Mouse (Mus musculus) induced T-regulatory cell, adult 2 months (primary cell): Measurements from ENCODE around the gene Wars.
A peak's percentile ranks its signal among the peaks of the same experiment; 100 is the strongest.
"Not testable (repeated sequence)": the region's sequence is repeated elsewhere in the genome, so short reads cannot be mapped to it uniquely, and the experiment has no call there.

Experiments used
- DNase-seq: peaks from one replicate; pipeline ENCODE4 v3.0.0-alpha.2; 2012; ENCODE audit warnings: low read depth

The Wars gene

DNA sequence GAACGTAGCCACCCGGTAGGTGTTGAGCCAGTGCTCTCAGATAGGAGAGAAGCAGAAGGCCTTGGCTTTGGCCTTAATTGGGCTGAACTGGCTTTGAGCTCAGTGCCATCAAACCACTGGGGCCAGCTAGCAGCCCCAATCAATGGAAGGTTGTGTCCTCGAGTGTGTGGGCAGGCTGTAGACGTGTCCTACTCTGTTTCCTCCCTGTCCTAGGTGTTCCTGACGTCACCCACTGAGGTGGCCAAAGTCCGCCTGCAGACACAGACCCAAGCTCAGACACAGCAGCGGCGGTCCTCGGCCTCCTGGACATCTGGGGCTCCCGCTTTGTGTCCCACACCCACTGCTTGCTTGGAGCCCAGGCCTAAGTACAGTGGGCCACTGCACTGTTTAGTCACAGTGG is 38.9 kb downstream of the Wars start:
- no peak for DNase-seq

DNA sequence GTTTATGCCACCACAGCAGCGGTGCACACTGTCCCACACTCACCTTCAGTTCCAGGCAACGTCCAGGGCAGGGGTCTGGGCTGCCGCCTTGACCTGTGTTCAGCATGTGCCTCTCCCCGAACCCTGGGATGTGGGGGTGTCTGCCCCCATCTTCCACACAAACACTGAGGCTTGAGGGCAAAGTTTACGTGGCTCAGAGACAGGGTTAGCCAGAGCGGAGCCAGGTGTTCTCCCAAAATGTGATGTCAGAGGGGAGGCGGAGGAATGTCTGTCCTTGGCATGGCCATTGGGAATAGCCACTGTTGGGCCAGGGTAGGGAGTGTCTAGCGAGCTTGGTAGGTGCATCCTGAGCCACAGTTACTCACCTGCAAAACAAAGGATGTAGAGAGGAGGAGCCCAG is 41.2 kb downstream of the Wars start:
- no peak for DNase-seq

DNA sequence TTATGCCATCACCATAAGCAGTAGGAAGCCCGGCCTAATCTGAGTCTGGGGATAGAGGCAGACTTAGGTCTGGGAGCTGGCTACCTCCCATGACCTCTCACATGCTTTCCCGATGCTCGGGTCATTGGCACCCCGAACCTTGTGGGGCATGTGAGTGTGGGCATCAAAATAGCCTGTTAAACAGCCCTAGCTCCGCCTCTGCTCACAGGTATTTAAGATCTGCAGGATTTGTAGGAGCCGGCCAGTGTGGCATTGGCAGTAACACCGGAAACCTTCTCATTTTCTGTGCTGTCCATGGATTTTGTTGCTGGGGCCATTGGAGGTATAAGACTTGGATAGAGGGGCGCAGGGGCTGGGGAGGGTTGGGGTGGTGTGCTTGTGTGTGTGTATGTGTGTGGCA is 43.1 kb downstream of the Wars start:
- DNase-seq: no peak

DNA sequence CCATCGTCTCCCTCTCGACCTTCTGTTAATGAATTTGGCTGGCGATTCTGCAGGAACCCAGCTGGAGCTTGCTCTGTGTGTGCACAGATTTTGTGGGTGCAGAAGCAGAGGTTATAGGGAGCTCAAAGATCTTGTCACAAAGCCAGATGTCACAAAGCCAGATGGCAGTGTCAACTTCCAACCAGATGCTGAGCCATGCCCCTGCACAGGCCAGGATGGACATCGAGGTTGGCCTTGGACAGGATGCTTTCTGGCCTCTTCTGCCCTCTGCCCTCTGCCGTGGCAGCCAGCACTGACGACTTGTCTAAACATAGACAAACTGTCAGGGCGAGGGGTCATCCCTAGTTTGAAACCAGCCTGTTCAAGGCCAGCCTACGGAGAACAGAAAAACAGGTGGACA is 43.8 kb downstream of the Wars start:
- DNase-seq: no peak

DNA sequence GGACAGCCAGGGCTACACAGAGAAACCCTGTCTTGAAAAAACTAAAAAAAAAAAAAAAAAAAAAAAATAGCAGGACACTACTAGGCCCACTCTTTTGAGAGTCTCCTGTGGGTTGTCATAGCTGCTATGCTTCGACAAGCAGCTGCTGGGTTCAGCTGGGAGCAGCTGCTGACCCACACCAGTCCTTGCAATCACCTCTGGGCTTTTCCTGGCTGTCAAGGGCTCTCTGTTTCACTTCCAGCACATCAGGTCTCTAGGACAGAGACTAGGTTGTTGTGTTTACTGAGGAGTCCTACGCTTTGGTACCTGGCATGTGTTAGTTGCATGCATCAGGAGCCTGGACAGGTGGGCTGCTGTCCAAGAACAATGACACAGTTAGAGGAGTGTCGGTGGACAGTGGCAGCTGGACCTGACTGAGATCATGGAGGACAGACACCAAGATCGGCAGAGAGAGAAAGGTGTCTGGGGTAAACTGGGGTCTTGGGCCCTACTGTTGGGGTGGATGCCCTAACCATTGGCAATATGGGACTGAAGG is 44.4 kb downstream of the Wars start:
- no peak for DNase-seq

DNA sequence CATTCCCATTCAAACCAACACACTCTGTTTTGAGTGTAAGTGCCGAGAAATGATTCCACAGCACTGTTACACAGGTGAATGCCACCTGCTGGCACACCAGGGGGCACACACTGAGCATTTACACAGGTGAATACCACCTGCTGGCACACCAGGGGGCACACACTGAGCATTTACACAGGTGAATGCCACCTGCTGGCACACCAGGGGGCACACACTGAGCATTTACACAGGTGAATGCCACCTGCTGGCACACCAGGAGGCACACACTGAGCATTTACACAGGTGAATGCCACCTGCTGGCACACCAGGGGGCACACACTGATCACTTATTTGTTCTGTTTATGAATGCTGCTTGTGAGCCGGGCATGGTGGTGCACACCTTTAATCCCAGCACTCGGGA is 45.9 kb downstream of the Wars start:
- DNase-seq: not testable (repeated sequence)

DNA sequence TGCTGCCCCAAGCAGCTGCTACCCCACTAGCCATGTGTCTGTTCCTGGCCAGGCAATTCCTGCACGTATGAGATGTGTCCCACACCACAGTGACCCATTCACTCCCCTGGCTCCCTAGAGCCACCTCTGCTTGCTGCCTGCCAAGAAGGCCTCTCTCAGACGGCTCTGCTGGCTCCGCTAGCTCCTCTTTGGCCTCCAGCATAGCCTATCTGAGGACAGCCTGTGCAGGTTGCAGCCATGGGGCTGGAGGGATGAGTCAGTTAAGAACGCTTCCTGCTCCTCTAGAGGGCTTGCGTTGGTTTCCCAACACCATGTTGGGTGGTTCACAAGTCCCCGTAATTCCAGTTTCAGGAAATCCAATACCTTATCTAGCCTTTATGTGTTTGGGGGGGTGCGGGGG is 51.3 kb downstream of the Wars start:
- DNase-seq: no peak

DNA sequence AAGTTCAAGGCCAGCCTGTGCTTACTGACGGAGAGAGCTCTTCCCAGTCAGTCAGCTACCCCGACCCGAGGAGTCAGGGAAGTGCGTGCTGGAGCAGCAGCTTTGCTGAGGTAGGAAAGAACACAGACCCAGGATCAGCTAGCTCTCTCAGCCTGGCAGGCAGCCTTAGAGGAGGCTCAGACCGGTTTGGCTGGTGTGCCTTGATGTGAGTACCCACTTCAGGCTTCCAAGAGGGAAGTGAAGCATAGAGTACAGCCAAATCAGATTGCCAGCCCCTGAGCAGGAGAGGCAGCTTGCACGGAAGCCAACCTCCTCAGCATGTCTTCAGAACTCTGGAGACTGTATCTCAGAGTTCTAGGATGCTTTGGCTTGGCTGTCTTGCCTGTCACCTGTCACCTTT is 52.8 kb downstream of the Wars start:
- DNase-seq: no peak

DNA sequence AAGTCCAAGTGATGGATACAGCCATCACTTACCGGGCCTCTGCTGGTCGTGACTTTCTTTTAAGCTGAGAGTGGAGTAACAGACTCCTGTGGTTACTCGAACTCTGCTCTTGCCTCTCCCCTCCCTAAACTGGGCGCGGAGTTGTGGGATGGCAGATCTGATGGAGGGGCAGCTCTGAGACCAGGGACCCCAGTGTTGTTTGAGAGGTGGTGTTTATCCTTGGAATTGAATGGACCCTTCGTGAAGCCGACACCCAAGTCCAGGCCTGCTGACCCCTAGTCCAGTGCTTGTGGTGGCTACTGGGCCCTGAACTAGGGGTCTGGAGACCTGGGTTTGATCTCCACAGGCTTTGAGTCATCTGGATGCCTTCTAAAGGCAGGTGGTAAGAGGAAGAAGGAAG is 57.3 kb downstream of the Wars start:
- no peak for DNase-seq

DNA sequence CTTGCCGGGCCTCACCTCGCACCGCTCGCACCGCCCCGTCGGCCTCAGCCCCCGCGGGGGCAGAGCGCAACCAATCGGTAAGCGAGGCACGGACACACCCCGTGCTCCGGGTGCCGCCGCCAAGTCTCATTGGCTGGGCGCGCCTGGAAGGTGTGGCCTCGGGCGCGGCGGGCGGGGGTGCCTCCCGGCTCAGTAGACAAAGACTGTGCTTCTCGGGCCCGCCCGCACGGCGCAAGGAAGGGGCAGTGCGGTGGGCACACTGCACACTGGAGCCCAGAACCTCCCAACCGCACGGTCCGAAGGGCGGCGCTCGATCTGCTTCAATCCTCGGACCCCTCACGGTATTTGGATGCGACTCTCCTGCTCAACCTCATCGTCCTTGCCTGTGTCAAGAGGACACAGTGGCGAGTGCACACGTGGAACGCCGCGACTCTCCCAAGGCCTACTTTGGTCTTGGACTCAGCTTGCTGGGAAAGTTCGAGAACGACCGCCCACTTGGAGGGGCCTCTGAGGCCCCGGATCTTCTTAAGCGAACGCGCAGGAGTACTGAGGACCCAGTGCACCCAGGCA is 58.0 kb downstream of the Wars start, which contains the start of the genes Slc25a29 and Slc25a47:
Slc25a29 (minus strand) TSS at position 44 of the 570 bp plus-strand sequence.
Slc25a47 (plus strand) TSS at position 207 of the 570 bp plus-strand sequence.
- peak; percentile 94 for DNase-seq

DNA sequence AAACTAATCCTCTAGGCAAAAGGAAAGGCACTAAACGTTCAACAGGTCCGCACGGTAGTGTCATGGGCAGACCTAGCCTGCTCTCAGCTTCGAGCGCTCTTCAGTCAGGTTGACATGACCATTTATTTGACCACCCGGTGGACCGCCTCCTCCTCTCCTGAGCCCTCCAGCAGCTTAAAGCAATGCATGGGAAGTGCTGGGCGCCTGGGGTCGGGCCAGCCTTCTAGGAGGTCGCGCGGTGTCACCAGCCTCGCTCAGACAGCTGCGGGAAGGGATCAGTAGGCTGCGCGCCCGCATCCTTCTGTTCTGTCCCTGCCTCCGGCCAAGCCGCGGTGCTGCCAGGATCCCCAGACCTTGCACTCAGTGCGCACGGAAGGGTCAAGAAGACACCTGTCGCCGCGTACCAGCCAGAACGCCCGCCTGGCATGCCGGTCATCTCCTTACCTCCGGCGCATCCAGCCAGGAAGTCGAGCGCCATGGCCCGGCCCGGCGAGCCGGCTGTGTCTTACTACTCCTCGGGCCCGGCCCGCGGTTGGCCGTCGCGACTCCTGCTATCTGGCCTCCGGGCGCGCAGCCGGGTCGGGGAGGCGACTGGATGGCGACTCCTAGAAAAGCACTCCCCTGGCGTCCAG is 58.6 kb downstream of the Wars start:
- no peak for DNase-seq

DNA sequence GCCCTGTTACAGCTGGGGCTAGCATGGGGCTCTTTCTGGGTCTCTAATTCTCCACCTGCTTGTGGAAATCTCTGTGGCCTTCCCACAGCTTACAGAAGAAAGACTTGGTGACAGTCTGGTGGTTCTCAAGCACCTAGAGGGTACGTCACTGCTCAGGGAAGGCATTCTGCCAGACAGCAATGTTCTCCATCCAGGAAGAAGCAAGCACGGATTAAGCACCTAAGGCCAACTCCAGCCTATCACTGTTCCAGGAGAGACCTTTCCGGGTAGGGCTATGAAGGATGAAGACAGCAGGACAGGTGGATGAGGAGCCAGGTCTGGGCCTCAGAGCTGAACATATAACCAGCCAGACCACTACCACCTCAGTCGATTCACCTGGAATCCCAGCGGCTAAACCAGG is 59.2 kb downstream of the Wars start:
- no peak for DNase-seq

DNA sequence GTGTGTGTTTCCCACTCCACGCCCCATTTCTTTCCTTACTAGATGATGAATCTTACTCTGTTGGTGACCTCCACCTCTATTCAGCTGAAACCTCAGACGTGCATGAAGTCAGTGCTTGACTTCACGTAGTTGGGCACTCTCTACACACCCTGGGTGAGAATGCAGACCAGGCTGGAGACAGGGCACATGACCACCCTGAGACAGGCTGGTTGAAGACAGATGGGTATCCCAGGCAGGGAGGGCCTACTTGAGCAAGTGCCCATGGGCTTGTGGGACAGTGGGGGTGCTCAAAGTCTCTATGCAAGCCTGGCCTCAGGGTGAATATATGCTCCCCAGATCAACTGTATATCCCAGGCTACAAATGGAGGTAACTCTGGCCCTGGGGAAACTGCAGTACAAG is 59.6 kb downstream of the Wars start:
- DNase-seq: no peak

DNA sequence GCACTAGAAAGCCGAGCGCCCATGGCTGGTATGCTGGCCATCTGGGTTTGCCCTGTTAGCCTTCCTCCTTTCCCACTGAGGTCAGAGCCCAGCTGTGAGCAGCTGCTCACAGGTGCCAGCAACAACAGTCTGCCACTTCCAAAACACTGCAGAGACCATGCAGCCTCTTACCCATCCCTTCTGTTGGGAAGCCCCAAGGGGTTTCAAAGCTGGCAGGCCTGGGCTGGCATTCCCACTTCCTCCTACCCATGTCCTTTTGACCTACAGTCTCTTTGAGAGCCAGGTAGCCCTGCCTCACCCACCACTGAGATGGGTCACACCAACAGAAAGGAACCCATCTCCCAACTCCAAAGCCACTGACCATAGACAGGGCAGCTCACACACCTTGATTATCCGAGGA is 60.6 kb downstream of the Wars start:
- no peak for DNase-seq

DNA sequence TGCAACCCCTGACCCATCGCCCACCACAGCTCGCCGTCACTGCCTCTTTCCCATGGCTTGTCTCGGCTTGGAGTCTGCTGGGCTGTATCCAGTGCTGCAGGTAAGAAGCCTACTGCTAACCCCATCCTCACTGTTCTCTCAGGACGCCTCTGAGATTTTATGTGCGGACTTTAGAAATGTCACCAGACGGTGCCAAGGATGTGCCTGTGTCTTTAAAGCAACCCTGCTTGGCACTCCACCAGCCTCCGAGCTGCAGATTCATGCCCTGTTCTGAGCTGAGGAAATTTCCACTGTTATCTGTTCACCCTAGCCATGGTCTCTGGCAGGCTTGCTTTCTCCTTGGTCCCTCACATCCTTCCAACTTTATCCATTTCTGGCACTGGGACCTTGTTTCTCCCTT is 61.1 kb downstream of the Wars start:
- DNase-seq: no peak

DNA sequence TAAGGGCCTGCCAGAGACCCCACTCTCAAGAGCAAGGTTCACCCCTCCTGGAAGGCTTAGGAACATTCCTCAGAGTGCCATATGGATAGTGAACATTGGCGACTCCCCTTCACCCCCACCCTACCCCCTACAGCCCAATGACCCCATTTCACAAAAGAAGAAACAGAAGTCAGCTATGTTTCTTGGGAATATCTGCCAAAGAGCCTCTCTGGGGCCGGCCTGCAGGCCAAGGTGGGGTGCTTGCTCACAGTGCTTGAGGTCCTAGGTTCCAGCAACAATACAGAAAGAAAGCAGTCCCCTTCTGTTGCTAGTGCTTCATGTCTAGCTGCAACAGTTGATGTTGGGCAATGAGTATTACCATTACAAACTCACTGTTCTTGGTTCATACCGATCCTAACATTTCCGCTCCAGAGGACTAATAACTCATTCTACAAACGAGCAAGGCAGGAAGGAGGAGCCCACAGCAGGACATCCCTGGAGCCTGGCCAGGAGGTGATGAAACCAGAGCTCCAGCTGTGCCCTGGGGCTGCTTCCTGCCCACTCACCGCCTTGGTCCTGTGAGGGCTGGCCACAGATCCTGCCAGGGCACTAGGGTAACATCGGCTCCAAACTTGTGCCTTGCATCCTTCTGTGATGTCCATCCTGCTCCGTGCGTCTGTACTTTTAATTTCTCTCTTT is 61.9 kb downstream of the Wars start:
- DNase-seq: no peak

DNA sequence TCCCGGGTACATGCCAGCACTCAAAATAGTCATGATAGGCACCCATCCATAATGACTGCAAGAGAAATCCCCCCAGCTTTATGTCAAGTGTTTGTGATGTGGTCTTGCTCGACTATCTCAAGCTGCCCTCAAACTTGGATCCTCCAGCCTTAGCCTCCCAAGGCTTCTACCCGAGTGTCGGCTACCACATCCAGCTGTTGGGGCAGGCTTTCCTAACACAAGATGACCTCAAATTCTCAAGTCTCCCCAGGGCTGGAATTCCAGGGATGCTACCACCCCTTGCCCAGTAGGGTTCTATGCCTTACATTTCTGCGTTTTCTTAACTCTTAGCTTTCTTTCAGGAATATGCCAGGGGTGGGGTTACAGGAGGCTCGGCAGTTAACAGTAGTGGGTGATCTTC is 63.6 kb downstream of the Wars start:
- DNase-seq: no peak

DNA sequence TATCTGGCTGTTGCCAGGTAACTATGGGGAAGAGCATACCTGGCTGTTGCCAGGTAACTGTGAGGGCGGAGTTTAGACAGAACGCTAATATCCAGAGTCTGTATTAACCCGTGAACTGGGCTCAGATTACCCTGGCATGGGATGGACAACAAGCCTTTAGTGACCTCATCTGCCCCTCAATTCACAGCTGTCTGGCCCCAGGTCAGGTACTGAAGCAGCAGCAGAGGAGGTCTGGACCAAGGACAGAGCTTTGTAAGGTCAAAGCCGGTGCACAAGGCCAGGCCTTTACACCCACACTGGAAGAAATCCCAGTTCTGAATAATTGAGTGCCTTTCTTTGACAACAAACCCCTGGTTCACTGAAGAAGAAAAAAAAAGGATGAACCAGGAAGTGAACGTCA is 64.3 kb downstream of the Wars start:
- DNase-seq: no peak

DNA sequence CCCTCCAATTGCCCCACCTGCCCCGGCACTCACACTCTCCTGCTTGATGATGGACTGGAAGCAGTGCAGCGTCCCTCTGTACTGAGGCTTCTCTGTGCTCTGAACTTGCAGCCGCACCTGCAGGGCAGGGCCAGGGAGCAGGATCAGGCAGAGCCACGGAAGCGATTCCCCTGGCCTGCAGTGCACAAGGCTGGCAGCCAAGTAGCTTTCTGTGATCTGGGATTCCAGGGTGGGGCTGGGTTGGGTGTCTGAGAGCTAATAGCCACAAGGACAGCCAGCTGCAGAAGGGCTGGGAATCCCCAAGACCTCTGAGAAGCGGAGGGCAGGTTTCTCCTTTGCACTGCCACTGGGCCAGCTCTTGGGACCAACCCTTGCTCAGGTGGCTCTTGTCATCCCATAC is 66.3 kb downstream of the Wars start:
- no peak for DNase-seq

DNA sequence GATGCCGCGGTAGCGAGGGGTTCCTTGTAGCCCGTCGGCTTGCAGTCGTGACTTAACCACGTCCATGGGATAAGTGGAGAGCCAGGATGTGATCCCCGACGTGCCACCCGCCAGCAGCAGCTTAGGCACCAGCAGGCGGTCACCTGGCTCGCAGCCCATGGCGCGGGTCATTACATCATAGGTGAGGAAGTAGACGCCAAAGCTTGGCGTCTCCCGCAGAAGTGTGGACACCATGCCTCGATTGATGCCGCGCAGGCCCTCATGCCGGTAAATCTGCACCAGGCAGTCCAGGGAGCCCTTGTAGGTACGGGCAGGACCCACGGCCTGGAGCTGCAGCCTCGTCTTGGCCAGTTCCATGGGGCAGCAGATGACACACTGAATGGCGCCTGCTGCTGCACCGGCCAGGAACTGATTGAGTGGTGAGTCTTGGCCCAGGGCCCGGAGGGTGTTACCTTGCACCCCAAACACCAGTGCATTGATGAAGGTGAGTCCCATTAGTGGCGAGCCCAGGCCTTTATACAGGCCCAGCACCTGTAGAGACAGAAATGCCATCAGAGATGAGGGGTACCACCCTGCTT is 66.9 kb downstream of the Wars start:
- DNase-seq: no peak

DNA sequence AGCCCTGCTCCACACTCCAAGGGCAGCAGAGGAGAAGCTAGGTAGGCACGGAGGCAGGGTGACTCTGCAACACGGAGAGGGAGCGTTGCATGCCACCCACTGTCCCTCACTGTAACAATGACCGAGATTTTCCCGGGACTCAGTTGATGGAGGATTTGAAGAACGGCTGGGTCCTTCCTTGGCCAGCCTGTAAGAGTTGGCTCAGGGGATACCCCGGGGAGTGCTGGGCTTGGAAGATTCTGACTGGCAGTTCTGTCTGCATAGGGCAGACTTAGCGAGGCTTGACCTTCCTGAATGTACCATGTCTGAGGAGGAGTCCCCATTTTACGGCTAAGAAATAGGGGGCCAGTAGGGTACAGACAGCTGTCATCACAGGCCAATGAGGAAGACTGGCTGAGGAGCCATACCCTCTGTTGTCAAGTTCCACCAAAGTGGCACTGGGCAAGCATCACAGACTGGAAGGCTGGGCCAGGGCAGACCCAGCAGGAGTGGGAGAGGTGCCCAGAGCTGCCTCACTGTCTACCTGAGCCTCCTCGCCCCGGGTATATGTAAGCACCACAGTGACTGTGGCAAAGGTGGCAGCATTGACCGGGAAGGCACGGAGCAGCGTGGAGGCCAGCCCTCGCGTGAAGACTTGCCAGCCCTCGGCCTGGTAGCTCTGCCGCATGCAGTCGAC is 67.6 kb downstream of the Wars start:
- DNase-seq: no peak

DNA sequence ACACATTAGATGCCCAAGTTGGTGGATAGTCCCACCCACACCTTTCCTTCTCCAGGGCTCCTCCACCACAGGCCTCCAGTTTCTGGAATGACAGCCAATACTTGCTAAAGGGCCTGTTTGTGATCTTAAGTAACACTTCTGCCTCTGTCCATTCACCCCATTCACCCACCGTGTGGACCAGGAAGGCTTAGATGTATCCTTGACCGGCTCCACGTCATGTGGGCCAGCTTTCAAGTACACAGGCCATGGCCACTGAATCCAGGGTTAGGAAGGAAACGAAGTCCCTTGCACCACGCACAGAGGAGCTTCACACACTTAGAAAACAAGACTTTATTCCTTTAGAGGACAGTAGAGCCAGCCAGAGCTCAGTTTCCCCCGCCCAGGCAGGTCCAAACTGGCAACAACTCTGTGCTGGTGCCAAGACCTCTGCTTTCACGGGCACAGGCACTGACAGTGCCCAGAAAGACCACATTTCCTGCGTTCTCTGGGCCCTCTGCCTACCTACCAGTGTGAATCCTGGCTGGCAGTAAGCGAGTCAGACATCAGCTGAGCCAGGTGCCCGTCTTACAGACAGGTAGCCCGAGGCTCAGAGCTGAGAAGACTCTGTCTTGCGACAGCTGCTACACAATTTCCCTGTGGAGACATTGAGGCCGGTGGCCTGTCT is 68.3 kb downstream of the Wars start:
- no peak for DNase-seq
